Mouse (Mus musculus) thymus, postnatal 36 days (tissue): ENCODE results near the gene Acsl5.

Experiments used
- DNase-seq, 2 experiments: peaks; one replicate each; pipeline ENCODE4 v3.0.0; 2022; ENCODE audit warnings: mixed read lengths in 2 of 2

Acsl5 gene

GRCm38 (mm10) chr19:55335881-55336280 lies 84.1 kb downstream of the Acsl5 start:
- no peak for DNase-seq

GRCm38 (mm10) chr19:55336441-55336840 lies 84.7 kb downstream of the Acsl5 start:
- DNase-seq, result no peak

GRCm38 (mm10) chr19:55337066-55337465 lies 85.3 kb downstream of the Acsl5 start:
- no peak for DNase-seq

GRCm38 (mm10) chr19:55337664-55338063 lies 85.9 kb downstream of the Acsl5 start:
- DNase-seq, result no peak

- DNase-seq, result no peak
These were observed 88.8 kb downstream of the Acsl5 start for GRCm38 (mm10) chr19:55340521-55340920.

GRCm38 (mm10) chr19:55341377-55341776 lies 89.6 kb downstream of the Acsl5 start:
- no peak for DNase-seq

GRCm38 (mm10) chr19:55342423-55342822 lies 90.7 kb downstream of the Acsl5 start:
- no peak for DNase-seq

GRCm38 (mm10) chr19:55343274-55343673 lies 91.5 kb downstream of the Acsl5 start:
- no peak for DNase-seq
